ENCODE assay signal across 8 mouse cellular contexts in the genomic region with DNA sequence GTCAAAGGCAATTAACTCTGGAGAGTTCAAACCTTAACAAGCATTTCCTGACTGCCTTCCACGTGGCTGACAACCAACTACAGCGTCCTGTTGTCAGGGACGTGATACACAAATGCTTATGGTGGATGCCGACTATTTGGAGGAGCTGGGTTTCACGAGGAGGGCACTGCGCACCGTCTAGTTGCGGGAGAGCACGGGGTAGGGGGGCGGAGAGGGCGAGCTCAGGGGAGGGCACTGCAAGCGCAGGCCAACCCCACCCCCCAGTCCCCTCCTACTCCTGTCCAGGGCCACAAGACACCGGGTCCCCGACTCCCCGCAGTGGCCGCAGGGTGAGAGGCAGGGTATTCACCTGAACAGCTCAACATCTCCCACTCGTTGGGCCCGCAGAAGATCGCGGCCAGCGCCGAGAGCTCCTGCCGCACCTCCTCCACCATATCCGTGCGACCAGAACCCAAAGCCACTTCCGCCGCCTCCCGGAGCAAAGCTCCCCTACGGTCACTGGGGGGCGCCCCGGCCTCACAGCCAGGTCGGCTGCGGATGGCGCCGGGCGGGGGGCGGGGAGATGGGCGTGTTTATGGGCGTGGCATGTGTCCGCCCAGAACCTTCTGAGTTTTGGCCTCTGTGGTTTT. TPM values are rescaled to one million over a fixed set of nuclear protein-coding genes. Genes with fewer than 3 reads are reported as not detected.
A peak's percentile ranks its signal among the peaks of the same experiment; 100 is the strongest.
DNase-seq lines count a peak whose midpoint lies in the region; ATAC-seq and TF ChIP-seq lines count a peak whose summit lies in the region.

A gene (minus strand): TSS at position 453 of the 629 bp plus-strand sequence.

- intact Hi-C loops in left cerebral cortex, postnatal 10 days (cut with DNase I) = loop anchor here (5.0 to 10.0 kb wide), 3 partner anchors 93 to 253 kb away; a partner anchor contains a TSS

- TF ChIP-seq POLR2A in cortical plate, adult 2 months (IDR thresholded peaks at IDR 0.05; ENCODE audit: extremely low read depth, insufficient read depth, low read length) = no peak

- peak; percentile 96 for ATAC-seq in activated CD4-positive, CD25-positive, alpha-beta regulatory T cell, adult 4 months
- ATAC-seq in inflammation-experienced regulatory T-cells, adult 6 months = peak; percentile 96
- ATAC-seq in megakaryocyte-erythroid progenitor cell, adult 5-6 weeks (replicated peaks; ENCODE audit: low FRiP score, low TSS enrichment, poor library complexity, severe bottlenecking) = peak; percentile 90

- no peaks in the 10 kb centered on the region for H3K4me1 ChIP-seq in cortical plate, adult 2 months (ENCODE audit: control insufficient read depth, insufficient read depth, low read length)

- peak; percentile 89 for DNase-seq in gastrocnemius, postnatal 10 days
- peak; percentile 85 to 92 for DNase-seq in left cerebral cortex, postnatal 10 days (ENCODE audit: extremely low spot score in 1 of 2, low spot score in 2 of 2)
- peak; percentile 91 for DNase-seq in right cerebral cortex, postnatal 25 days
- peak; percentile 88 to 89 for DNase-seq in urinary bladder, postnatal 4 days (ENCODE audit: low spot score in 2 of 2)

- peak; percentile 30; the same call in 1 of the 2 replicates for TF ChIP-seq CTCF in cortical plate, adult 2 months (IDR thresholded peaks at IDR 0.05; ENCODE audit: extremely low read depth, insufficient read depth, low read length)

- peak within 1 kb of the TSS; percentile 86 for H3K4me3 ChIP-seq in cortical plate, adult 2 months (ENCODE audit: insufficient read depth, low read length)

- H3K27ac ChIP-seq in cortical plate, adult 2 months (ENCODE audit: insufficient read depth, low read length) = no peak within 1 kb of the TSS

RNA-seq across cellular contexts. Expression of the gene that starts here (rescaled TPM):
- 10 to 100 TPM in 1 of 2 experiments, 1 to 10 TPM in 1; 7.0 to 16.4 TPM for polyA plus RNA-seq in activated CD4-positive, CD25-positive, alpha-beta regulatory T cell, adult 4 months (2017; shearing (Covaris generic))
- 5.9 and 7.9 TPM in 2 replicates for polyA plus RNA-seq in cortical plate, adult 2 months (2012; rRNA removed)
- total RNA-seq in gastrocnemius, postnatal 10 days (2021) = 1 to 10 TPM; 3.6 to 4.7 TPM
- polyA plus RNA-seq in inflammation-experienced regulatory T-cells, adult 6 months (2017; shearing (Covaris generic)) = 10 to 100 TPM in 1 of 3 experiments, 1 to 10 TPM in 2; 1.5 to 11.0 (median 9.7) TPM
- 10 to 100 TPM; 14.9 to 16.5 TPM for total RNA-seq in left cerebral cortex, postnatal 10 days (2021)
- 4.4 and 9.6 TPM in 2 replicates for total RNA-seq in megakaryocyte-erythroid progenitor cell, adult 5-6 weeks (2014; fragmentation: Nextera tagmentation)
- total RNA-seq in megakaryocyte-erythroid progenitor cell, adult 5-6 weeks (2017) = 11.5 and 26.4 TPM in 2 replicates
